Mouse (Mus musculus) small intestine, adult 2 months (tissue): Measurements from ENCODE around the gene Shroom3. TPM values are rescaled to one million over a fixed set of nuclear protein-coding genes. Genes with fewer than 3 reads are reported as not detected.

Experiments
- H3K27ac ChIP-seq: fragments of 200-500 bp; 2 replicates; pipeline ENCODE4 v1.5.1; 2012; ENCODE audit warnings: low read depth, low read length, control low read depth, inconsistent platforms; ENCODE audit not compliant: insufficient read depth
- H3K27me3 ChIP-seq: fragments of 200-500 bp; 2 replicates; pipeline ENCODE4 v1.6.1; 2012; ENCODE audit warnings: mild to moderate bottlenecking, moderate library complexity, low read length, inconsistent platforms; ENCODE audit not compliant: control insufficient read depth, insufficient read depth
- H3K36me3 ChIP-seq: fragments of 200-500 bp; 2 replicates; pipeline ENCODE4 v1.6.1; 2012; ENCODE audit warnings: mild to moderate bottlenecking, low read length, control low read depth, inconsistent platforms; ENCODE audit not compliant: control insufficient read depth, insufficient read depth
- H3K4me1 ChIP-seq: fragments of 200-500 bp; 2 replicates; pipeline ENCODE4 v1.6.1; 2012; ENCODE audit warnings: low read length, inconsistent platforms, mixed read lengths; ENCODE audit not compliant: control insufficient read depth, insufficient read depth, insufficient read length
- H3K4me3 ChIP-seq: fragments of 200-500 bp; 2 replicates; pipeline ENCODE4 v1.5.1; 2012; ENCODE audit warnings: low read depth, mild to moderate bottlenecking, control low read depth, inconsistent platforms, low read length, moderate library complexity
- CTCF ChIP-seq: fragments of 200-500 bp; IDR thresholded peaks from 2 replicates; pipeline ENCODE4 v1.5.1; 2012; ENCODE audit warnings: low read depth, mild to moderate bottlenecking, control low read depth, inconsistent platforms, low read length, moderate library complexity, mixed read lengths; ENCODE audit not compliant: insufficient replicate concordance, insufficient read length; ENCODE audit errors: extremely low read depth
- POLR2A ChIP-seq: fragments of 200-500 bp; IDR thresholded peaks from 2 replicates; pipeline ENCODE4 v1.6.1; 2012; ENCODE audit warnings: low read depth, mild to moderate bottlenecking, control low read depth, inconsistent platforms, low read length, moderate library complexity
- WGBS: fragments of 180-500 bp; shearing (Covaris S2); methylation state at CpG from one replicate; pipeline ENCODE4 v1.1.7; 2018; 5-methylcytosine and 5-hydroxymethylcytosine counted together
- polyA plus RNA-seq: library from polyadenylated mRNA; depleted of rRNA; stranded (reverse); fragments of >200 nt; gene quantifications from 2 replicates; pipeline ENCODE4 v1.2.3, GENCODE M21; 2012

Shroom3 gene
- polyA plus RNA-seq, 1 experiment: 111 TPM

GRCm38 (mm10) chr5:92987891-92988768, 304.9 kb downstream of the Shroom3 start:
- WGBS: 76% methylated on average over 16 of the region's 16 CpGs
- H3K4me1 ChIP-seq: peaks cover 10% of the 10 kb centered on the region; the same call in 1 of the 2 replicates
- H3K36me3 ChIP-seq: no peaks in the 10 kb centered on the region
- no peak overlapping the region for H3K4me3 ChIP-seq
- no peaks in the 10 kb centered on the region for H3K27me3 ChIP-seq
- TF ChIP-seq CTCF (no peak), POLR2A (no peak)
- no peak overlapping the region for H3K27ac ChIP-seq

GRCm38 (mm10) chr5:92988769-92989356, 305.6 kb downstream of the Shroom3 start:
- Histone ChIP-seq H3K4me1 (peaks cover 10% of the 10 kb centered on the region; the same call in 1 of the 2 replicates), H3K27ac (no peak overlapping the region), H3K36me3 (no peaks in the 10 kb centered on the region), H3K4me3 (no peak overlapping the region), H3K27me3 (no peaks in the 10 kb centered on the region)
- 68% methylated on average over 15 of the region's 15 CpGs for WGBS
- TF ChIP-seq POLR2A: no peak
- TF ChIP-seq CTCF: no peak

- 75% methylated on average over 3 of the region's 3 CpGs for whole genome bisulfite sequencing
- H3K4me1 ChIP-seq: peaks cover 6% of the 10 kb centered on the region; the same call in 1 of the 2 replicates
- H3K27ac ChIP-seq: no peak overlapping the region
- TF ChIP-seq CTCF: no peak
- H3K4me3 ChIP-seq: no peak overlapping the region
- no peaks in the 10 kb centered on the region for H3K27me3 ChIP-seq
- no peaks in the 10 kb centered on the region for H3K36me3 ChIP-seq
These were observed 308.9 kb downstream of the Shroom3 start for GRCm38 (mm10) chr5:92992106-92992505.

GRCm38 (mm10) chr5:92994309-92994708, 311.1 kb downstream of the Shroom3 start:
- Histone ChIP-seq H3K4me3 (no peak overlapping the region), H3K27ac (no peak overlapping the region), H3K27me3 (no peaks in the 10 kb centered on the region), H3K4me1 (peaks cover 6% of the 10 kb centered on the region; the same call in 1 of the 2 replicates), H3K36me3 (no peaks in the 10 kb centered on the region)
- TF ChIP-seq CTCF (no peak), POLR2A (no peak)
- WGBS: 41% methylated on average over 6 of the region's 6 CpGs

GRCm38 (mm10) chr5:92994861-92995260, 311.6 kb downstream of the Shroom3 start:
- Histone ChIP-seq H3K36me3 (no peaks in the 10 kb centered on the region), H3K27me3 (no peaks in the 10 kb centered on the region), H3K4me3 (no peak overlapping the region), H3K4me1 (peaks cover 6% of the 10 kb centered on the region; the same call in 1 of the 2 replicates), H3K27ac (no peak overlapping the region)
- 77% methylated on average over 2 of the region's 2 CpGs for WGBS
- TF ChIP-seq POLR2A (no peak), CTCF (no peak)

GRCm38 (mm10) chr5:92997428-92998120, 314.3 kb downstream of the Shroom3 start:
- Histone ChIP-seq H3K27me3 (no peaks in the 10 kb centered on the region), H3K4me1 (peaks cover 6% of the 10 kb centered on the region; the same call in 1 of the 2 replicates), H3K27ac (peak overlapping the region; percentile 32; the same call in 1 of the 2 replicates), H3K4me3 (no peak overlapping the region), H3K36me3 (no peaks in the 10 kb centered on the region)
- 82% methylated on average over 5 of the region's 5 CpGs for WGBS
- TF ChIP-seq POLR2A: no peak
- no peak for TF ChIP-seq CTCF

GRCm38 (mm10) chr5:92998494-92999016, 315.3 kb downstream of the Shroom3 start:
- Histone ChIP-seq H3K4me1 (peaks cover 6% of the 10 kb centered on the region; the same call in 1 of the 2 replicates), H3K27me3 (no peaks in the 10 kb centered on the region), H3K27ac (no peak overlapping the region), H3K4me3 (no peak overlapping the region), H3K36me3 (no peaks in the 10 kb centered on the region)
- 58% methylated on average over 5 of the region's 5 CpGs for WGBS
- TF ChIP-seq POLR2A (no peak), CTCF (no peak)
